Mouse (Mus musculus) thymus, adult 2 months (tissue): ENCODE data around the gene Larp4.

Experiments
- CTCF ChIP-seq: fragments of 200-500 bp; IDR thresholded peaks from 2 replicates; pipeline ENCODE4 v1.5.1; 2012; ENCODE audit warnings: mild to moderate bottlenecking, control low read depth, low read length, moderate library complexity, borderline replicate concordance; ENCODE audit not compliant: control insufficient read depth, poor library complexity, insufficient read depth; ENCODE audit errors: extremely low read depth
- POLR2A ChIP-seq: fragments of 200-500 bp; IDR thresholded peaks from 2 replicates; pipeline ENCODE4 v1.6.1; 2012; ENCODE audit warnings: mild to moderate bottlenecking, low read length, control low read depth, moderate library complexity; ENCODE audit not compliant: control insufficient read depth, poor library complexity, insufficient read depth; ENCODE audit errors: extremely low read depth

DNA sequence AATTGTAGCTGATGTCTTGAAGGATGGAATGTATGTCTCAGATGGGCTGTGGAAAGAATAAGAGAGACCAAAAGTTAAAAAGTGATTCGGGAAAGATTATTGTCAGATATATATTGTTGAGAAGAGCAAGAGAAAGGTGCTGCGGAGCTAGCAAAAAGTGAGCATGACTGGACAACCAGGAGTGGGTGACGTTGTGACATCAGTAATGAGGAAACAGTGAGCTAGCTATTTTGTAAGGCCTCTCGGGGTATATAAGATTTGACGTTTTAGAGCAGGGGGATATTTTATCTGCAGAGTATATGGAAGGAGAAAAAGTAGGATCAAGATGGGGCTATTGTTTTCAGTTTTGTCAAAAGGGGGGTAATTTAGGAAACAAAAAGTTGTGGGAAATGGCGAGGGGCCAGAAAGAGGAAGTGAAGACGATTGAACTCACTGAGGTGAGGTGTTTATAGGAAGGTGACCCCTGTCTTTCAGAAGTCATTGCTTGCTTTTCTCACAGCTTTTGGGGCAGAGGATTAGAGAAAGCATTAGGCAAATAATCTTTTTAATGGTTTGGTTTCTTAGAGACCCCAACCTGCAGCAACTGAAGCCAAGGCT is 34.9 kb downstream of the Larp4 start:
- no peak for TF ChIP-seq CTCF
- TF ChIP-seq POLR2A, result no peak
